Mouse (Mus musculus) liver, embryonic 14.5 days (tissue): ENCODE data around the gene Krt35.

ENCODE experiments used
- CTCF ChIP-seq: IDR thresholded peaks from 2 replicates; pipeline ENCODE4 v1.5.1; 2016; ENCODE audit warnings: antibody characterized with exemption, low read depth, control low read depth
- EP300 ChIP-seq: IDR thresholded peaks from 2 replicates; pipeline ENCODE4 v1.6.1; 2016; ENCODE audit warnings: antibody characterized with exemption, low read depth

DNA sequence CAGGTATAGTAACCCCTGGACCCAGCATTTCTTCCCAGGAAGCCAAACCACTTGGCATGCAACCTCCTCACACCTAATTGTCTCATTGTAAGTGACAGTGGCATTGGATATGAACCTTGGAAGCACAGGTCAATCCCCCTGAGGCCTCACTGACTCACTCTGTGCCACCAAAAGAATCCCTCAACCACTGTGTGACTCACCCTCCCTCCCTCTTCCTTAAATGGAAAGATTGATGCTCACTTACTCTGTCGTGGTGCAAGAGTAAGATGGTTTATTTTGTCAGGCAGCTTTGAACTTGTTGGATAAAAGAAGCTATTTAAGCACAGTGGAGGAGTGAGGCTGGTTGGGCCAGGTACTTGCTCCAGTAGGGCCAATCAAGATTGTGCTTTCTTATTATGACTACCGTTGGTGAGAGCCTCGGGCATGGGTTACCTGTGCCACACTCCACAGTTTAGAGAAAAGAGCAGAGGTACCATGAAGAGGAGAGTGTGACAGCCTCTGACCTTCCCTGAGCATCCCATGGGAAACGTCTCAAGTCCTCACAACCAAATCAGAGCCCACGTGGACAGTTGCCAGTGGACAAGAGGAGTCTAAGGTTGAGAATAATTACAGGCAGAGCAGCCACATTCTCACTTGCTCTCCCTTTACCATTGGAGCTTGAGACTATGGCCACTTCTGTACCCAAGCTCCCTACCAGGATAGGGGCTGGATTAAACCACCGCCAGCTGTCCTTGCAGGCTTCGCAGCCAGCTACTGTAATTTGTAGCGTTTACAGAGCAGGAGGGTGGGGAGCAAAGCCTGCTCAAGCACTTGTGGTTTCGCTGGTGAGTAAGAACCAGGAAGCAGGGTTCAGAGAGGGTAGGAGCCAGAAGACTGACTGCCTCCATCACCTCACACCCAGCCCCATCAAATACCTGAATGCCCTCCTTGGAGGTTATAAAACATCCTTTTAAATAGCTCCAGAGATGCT lies 40.1 kb downstream of the Krt35 start:
- TF ChIP-seq CTCF (no peak), EP300 (no peak)
